Mouse (Mus musculus): ENCODE data around the gene Bnc2. TPM values are rescaled to one million over a fixed set of nuclear protein-coding genes. Genes with fewer than 3 reads are reported as not detected.
A peak's percentile ranks its signal among the peaks of the same experiment; 100 is the strongest.

Bnc2 gene
- total and polyA plus RNA-seq, 2 experiments from 2014 or later: 6.4 to 15.5 TPM

- no peak overlapping the region for H3K4me2 ChIP-seq (ENCODE audit: low read depth, low read length)
- no peak for DNase-seq (ENCODE audit: low spot score)
- no peaks in the 10 kb centered on the region for H3K9me3 ChIP-seq (ENCODE audit: low read length)
- H3K27ac ChIP-seq: no peak overlapping the region
- H3K9ac ChIP-seq (replicated peaks; ENCODE audit: low read length): no peak overlapping the region
- no peaks in the 10 kb centered on the region for H3K27me3 ChIP-seq (ENCODE audit: insufficient read depth, low read length)
- WGBS: 78% methylated on average over 1 of the region's 1 CpGs
- H3K4me3 ChIP-seq (ENCODE audit: low read length): no peak overlapping the region
- H3K4me1 ChIP-seq (ENCODE audit: insufficient read depth, low read length): no peaks in the 10 kb centered on the region
- ATAC-seq: no peak
- no peak for TF ChIP-seq CTCF (IDR thresholded peaks at IDR 0.05; ENCODE audit: low read depth)
- H3K36me3 ChIP-seq (ENCODE audit: insufficient read depth, low read length): no peaks in the 10 kb centered on the region
Measured at GRCm38 (mm10) chr4:84385156-84385555, 289.9 kb downstream of the Bnc2 start.

- no peaks in the 10 kb centered on the region for H3K4me1 ChIP-seq (ENCODE audit: insufficient read depth, low read length)
- ATAC-seq: no peak
- H3K4me2 ChIP-seq (ENCODE audit: low read depth, low read length): no peak overlapping the region
- no peak for TF ChIP-seq CTCF (IDR thresholded peaks at IDR 0.05; ENCODE audit: low read depth)
- no peak for DNase-seq (ENCODE audit: low spot score)
- no peaks in the 10 kb centered on the region for H3K27me3 ChIP-seq (ENCODE audit: insufficient read depth, low read length)
- H3K9me3 ChIP-seq (ENCODE audit: low read length): no peaks in the 10 kb centered on the region
- WGBS: 33% methylated on average over 6 of the region's 6 CpGs
- H3K36me3 ChIP-seq (ENCODE audit: insufficient read depth, low read length): no peaks in the 10 kb centered on the region
- H3K4me3 ChIP-seq (ENCODE audit: low read length): no peak overlapping the region
- no peak overlapping the region for H3K27ac ChIP-seq
- H3K9ac ChIP-seq (replicated peaks; ENCODE audit: low read length): no peak overlapping the region
Measured at GRCm38 (mm10) chr4:84379289-84379688, 295.8 kb downstream of the Bnc2 start.

- WGBS: 88% methylated on average over 5 of the region's 5 CpGs
- no peak for DNase-seq (ENCODE audit: low spot score)
Measured at GRCm38 (mm10) chr4:84377513-84377912, 297.6 kb downstream of the Bnc2 start.

GRCm38 (mm10) chr4:84362337-84362823, 312.7 kb downstream of the Bnc2 start:
- 41% methylated on average over 8 of the region's 8 CpGs for WGBS
- no peaks in the 10 kb centered on the region for H3K9me3 ChIP-seq (ENCODE audit: low read length)
- no peaks in the 10 kb centered on the region for H3K4me1 ChIP-seq (ENCODE audit: insufficient read depth, low read length)
- H3K4me3 ChIP-seq (ENCODE audit: low read length): no peak overlapping the region
- no peak for ATAC-seq
- H3K4me2 ChIP-seq (ENCODE audit: low read depth, low read length): no peak overlapping the region
- H3K36me3 ChIP-seq (ENCODE audit: insufficient read depth, low read length): no peaks in the 10 kb centered on the region
- no peak for TF ChIP-seq CTCF (IDR thresholded peaks at IDR 0.05; ENCODE audit: low read depth)
- H3K27me3 ChIP-seq (ENCODE audit: insufficient read depth, low read length): no peaks in the 10 kb centered on the region
- no peak overlapping the region for H3K27ac ChIP-seq
- DNase-seq (ENCODE audit: low spot score): peak; percentile 23
- H3K9ac ChIP-seq (replicated peaks; ENCODE audit: low read length): no peak overlapping the region

More at GRCm38 (mm10) chr4:84377513-84377912, 297.6 kb downstream of the Bnc2 start:
- ATAC-seq: no peak
- Histone ChIP-seq H3K4me1 (ENCODE audit: insufficient read depth, low read length) (no peaks in the 10 kb centered on the region), H3K4me3 (ENCODE audit: low read length) (no peak overlapping the region), H3K27me3 (ENCODE audit: insufficient read depth, low read length) (no peaks in the 10 kb centered on the region), H3K4me2 (ENCODE audit: low read depth, low read length) (no peak overlapping the region), H3K27ac (no peak overlapping the region), H3K9me3 (ENCODE audit: low read length) (no peaks in the 10 kb centered on the region), H3K36me3 (ENCODE audit: insufficient read depth, low read length) (no peaks in the 10 kb centered on the region), H3K9ac (replicated peaks; ENCODE audit: low read length) (no peak overlapping the region)
- no peak for TF ChIP-seq CTCF (IDR thresholded peaks at IDR 0.05; ENCODE audit: low read depth)

GRCm38 (mm10) chr4:84361165-84361564, 313.9 kb downstream of the Bnc2 start:
- no peak overlapping the region for H3K4me3 ChIP-seq (ENCODE audit: low read length)
- WGBS: 75% methylated on average over 5 of the region's 5 CpGs
- DNase-seq (ENCODE audit: low spot score): no peak

GRCm38 (mm10) chr4:84359996-84360395, 315.1 kb downstream of the Bnc2 start:
- H3K9ac ChIP-seq (replicated peaks; ENCODE audit: low read length): no peak overlapping the region
- peaks cover 4% of the 10 kb centered on the region; the same call in 1 of the 2 replicates for H3K4me1 ChIP-seq (ENCODE audit: insufficient read depth, low read length)
- no peak for TF ChIP-seq CTCF (IDR thresholded peaks at IDR 0.05; ENCODE audit: low read depth)
- no peak overlapping the region for H3K27ac ChIP-seq
- no peak overlapping the region for H3K4me3 ChIP-seq (ENCODE audit: low read length)
- no peak for ATAC-seq
- no peak overlapping the region for H3K4me2 ChIP-seq (ENCODE audit: low read depth, low read length)
- H3K36me3 ChIP-seq (ENCODE audit: insufficient read depth, low read length): no peaks in the 10 kb centered on the region
- DNase-seq (ENCODE audit: low spot score): no peak
- no peaks in the 10 kb centered on the region for H3K27me3 ChIP-seq (ENCODE audit: insufficient read depth, low read length)
- H3K9me3 ChIP-seq (ENCODE audit: low read length): no peaks in the 10 kb centered on the region
- 96% methylated on average over 2 of the region's 2 CpGs for WGBS

More at GRCm38 (mm10) chr4:84361165-84361564, 313.9 kb downstream of the Bnc2 start:
- Histone ChIP-seq H3K27me3 (ENCODE audit: insufficient read depth, low read length) (no peaks in the 10 kb centered on the region), H3K9ac (replicated peaks; ENCODE audit: low read length) (no peak overlapping the region), H3K4me2 (ENCODE audit: low read depth, low read length) (no peak overlapping the region), H3K27ac (no peak overlapping the region), H3K4me1 (ENCODE audit: insufficient read depth, low read length) (peaks cover 4% of the 10 kb centered on the region; the same call in 1 of the 2 replicates), H3K9me3 (ENCODE audit: low read length) (no peaks in the 10 kb centered on the region), H3K36me3 (ENCODE audit: insufficient read depth, low read length) (no peaks in the 10 kb centered on the region)
- ATAC-seq: no peak
- TF ChIP-seq CTCF (IDR thresholded peaks at IDR 0.05; ENCODE audit: low read depth): no peak

GRCm38 (mm10) chr4:84358204-84358603, 316.9 kb downstream of the Bnc2 start:
- H3K9ac ChIP-seq (replicated peaks; ENCODE audit: low read length): no peak overlapping the region
- H3K36me3 ChIP-seq (ENCODE audit: insufficient read depth, low read length): no peaks in the 10 kb centered on the region
- H3K4me3 ChIP-seq (ENCODE audit: low read length): no peak overlapping the region
- no peak overlapping the region for H3K27ac ChIP-seq
- 67% methylated on average over 2 of the region's 2 CpGs for WGBS
- peaks cover 4% of the 10 kb centered on the region; the same call in 1 of the 2 replicates for H3K4me1 ChIP-seq (ENCODE audit: insufficient read depth, low read length)
- ATAC-seq (no peak), DNase-seq (ENCODE audit: low spot score) (no peak)
- no peaks in the 10 kb centered on the region for H3K9me3 ChIP-seq (ENCODE audit: low read length)
- H3K4me2 ChIP-seq (ENCODE audit: low read depth, low read length): no peak overlapping the region
- H3K27me3 ChIP-seq (ENCODE audit: insufficient read depth, low read length): no peaks in the 10 kb centered on the region
- no peak for TF ChIP-seq CTCF (IDR thresholded peaks at IDR 0.05; ENCODE audit: low read depth)

All from hindbrain, postnatal 0 days (tissue).